Mouse (Mus musculus) layer of hippocampus, adult 9-10 months (tissue): ENCODE measurements at regions not wholly inside any gene's neighbourhood (a gene's known extent, or its start where the extent isn't known, plus 50 kb on each side); places are given as distances from the start of the nearest gene placed in this dataset.
A peak's percentile ranks its signal among the peaks of the same experiment; 100 is the strongest.

Source experiments
- DNase-seq: peaks from one replicate; pipeline ENCODE4 v3.0.0; 2022; ENCODE audit warnings: low spot score

GRCm38 (mm10) chrX:142540264-142540663 lies 140.9 kb upstream of the Tmem164 start:
- DNase-seq: peak; percentile 22

DNA sequence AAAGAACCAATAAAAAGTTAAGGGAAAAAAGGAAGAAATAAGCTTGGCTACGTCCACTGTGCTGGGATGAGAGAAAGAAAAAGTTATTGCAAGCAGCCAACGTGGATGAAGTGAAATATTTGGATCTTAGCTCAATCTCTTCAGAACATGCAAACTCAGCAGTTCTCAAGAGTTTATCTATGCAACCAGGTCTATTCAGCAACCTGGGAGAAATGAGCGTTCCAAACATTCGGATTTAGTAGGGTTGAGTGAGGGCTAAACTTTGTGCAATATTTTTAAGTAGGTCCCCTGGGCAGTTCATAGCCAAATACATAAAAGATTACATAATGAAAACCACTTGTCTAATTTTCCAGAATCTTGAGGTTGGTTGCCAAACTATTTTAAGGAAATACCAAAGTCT lies 129.0 kb upstream of the Tmem164 start:
- no peak for DNase-seq

GRCm38 (mm10) chrX:142554161-142554560 lies 127.0 kb upstream of the Tmem164 start:
- peak; percentile 10 for DNase-seq

GRCm38 (mm10) chrX:142557496-142557895 lies 123.7 kb upstream of the Tmem164 start:
- no peak for DNase-seq

DNA sequence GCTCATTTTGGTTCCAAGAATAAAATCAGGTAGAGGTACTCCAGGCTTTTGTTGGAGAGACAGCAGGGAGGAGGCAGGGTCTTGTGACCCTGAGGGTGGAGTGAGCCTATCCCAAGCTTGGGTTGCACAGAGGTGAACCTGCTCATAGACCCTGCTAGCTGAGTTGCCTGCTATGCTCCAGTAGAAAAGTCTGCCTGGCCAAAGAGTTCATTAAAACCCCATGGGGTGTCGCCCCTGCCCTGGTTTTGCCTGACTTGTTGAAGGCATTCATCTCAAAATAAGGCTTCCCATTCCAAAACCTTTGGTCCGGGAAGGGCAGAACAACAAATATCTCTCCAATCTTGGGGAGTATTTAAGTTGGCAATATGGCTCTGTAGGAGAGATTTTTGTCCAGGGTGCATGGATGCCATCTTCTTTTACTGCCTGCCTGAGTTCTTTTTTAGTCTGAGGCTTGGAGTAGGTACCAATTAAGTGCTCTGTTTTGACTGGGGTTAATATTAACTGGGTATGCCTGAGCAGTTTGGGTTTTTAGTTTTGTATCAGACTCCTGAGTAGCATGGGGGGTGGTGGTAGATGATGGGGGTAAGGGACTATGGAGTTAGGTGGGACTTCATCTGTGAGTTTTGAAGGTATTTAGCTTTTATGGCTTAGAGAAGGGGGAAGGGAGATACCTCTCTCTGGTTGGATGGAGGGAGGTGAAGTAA lies 120.8 kb upstream of the Tmem164 start:
- DNase-seq: no peak

DNA sequence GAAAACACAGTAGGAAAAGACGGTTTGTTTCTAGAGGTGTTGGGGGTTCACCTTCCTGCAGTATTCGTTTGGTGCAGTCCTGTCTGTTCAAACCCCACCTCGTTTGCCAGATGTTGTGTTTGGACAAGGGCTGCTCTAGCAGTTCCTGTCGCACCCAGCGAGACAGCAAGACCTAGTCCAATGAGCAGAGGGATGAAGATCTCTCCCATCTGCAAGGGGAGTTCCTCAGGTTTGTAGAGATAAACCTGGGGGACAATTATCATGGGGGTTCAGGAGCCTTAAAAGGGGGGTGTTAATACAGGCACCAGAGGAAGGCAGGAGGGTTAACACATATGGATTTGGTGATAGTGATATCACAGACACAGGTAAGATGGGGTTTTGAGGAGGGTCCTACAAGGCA lies 119.4 kb upstream of the Tmem164 start:
- no peak for DNase-seq

DNA sequence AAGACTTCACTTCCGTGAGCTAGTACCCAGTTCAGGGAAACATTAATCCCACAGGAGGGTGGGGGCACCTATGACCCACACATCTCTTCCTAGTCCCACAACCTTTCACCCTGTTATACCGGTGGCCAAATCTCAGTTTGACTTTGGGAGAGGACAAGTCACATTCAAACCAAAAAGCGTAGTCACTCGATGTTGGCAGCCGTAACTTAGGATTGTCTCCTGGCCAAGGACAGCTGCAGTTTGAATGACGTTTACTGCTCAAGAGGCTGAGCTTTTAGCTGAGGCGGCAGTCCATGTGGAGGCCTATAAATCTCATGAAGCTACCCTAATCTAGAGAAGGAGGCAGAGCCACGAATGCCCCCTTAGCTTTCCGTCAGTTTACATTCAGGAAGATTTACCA lies 117.0 kb upstream of the Tmem164 start:
- DNase-seq: no peak

- no peak for DNase-seq
These were observed 109.4 kb upstream of the Tmem164 start for GRCm38 (mm10) chrX:142571772-142572171.

DNA sequence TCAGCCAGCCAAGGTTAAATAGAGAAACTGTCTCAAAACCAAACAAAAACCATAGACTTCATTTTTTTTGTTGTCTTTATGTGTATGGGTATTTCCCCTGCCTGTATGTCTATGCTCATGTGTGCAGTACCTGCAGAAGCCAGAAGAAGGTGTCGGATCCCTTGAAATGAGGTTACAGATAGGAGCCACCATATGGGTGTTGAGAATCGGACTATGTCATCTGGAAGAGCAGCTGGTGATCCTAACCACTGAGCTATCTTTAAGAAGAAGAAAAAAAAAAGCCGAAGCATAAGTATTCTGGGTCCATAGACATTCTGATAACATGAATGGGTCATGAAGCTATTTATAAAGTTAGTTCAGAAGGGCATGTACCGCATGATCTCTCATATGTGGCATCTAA lies 107.2 kb upstream of the Tmem164 start:
- no peak for DNase-seq

DNA sequence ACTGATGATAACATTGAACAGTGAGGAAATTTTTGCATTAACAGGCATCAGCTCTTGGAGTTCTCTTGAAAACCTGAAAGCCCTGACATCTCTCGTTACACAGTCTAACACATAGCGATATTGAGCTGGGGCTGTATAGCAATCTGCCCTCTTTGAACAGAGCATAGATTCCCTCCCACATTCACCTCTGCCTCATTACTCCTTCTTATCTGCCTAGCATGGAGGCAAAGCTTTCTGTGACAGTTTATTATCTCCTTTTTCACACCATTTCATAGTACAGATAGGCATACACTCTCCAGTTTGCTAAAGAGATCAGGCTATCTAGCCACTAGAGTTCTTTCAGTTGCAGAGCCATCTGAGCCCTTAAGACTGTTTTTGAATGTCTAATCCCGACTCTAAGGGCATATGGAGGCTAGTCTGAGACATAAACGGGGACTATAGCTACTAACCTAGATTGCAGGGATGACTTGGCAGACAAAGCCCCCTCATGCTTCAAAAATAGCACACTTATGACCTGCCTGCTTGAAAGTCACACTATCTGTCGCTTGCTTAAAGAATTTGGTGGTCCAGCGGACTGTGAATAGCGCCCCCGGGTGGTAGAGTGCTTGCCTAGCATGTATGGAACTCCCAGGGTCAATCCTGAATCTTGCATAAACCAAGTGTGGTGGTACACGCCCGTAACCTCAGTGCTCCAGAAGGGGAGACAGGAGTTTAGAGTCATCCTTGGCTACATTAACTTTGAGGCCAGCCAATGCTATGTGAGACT lies 106.1 kb upstream of the Tmem164 start:
- no peak for DNase-seq

DNA sequence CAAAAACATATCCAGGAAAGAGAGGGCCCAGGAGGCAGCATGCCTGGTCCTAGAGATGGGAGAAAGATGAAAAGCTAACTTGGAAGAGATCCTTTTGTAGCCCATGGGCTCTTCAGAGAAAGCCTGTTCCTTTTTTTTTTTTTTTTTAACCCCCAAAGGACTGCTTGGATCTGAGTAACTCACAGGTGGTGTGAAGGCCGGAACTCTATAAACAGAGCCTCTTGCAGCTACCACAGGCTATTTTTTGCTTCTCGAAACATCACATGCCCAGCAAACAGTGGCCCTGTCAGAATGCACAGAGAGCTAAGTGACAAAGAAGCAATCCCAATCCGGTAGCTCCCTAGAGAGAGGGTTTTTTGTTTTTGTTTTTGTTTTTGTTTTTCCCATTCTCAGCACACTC lies 105.1 kb upstream of the Tmem164 start:
- DNase-seq: no peak

DNA sequence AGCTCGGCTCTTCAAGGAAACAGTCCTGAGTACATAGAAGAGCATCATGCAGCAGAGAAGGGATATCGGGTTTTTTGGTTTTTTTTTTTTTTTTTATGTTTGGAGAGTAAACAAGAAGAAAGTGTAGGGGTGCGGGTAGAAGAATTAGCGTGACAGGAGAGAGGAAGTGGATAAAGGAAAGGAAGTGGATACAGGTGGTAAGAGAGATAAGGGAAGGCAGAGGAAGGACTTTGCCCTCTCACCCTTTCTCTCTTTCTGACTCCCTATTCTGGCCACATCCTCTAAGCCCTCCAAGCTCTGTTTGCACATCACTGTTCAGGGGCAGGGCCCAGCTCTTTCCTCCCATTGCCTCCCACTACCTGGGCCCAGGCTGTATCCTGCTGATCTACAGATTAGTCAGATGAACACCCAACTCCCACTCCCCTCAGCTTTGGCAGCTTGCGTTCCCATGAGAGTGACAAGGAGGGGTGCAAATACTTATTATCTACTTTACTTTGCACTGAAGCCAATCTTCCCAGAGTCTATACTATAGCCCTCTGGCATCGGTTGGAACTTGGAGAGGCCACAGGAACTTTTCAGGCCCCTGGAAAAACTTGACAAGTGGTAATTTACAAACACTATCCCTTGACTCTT lies 103.6 kb upstream of the Tmem164 start:
- DNase-seq: no peak

DNA sequence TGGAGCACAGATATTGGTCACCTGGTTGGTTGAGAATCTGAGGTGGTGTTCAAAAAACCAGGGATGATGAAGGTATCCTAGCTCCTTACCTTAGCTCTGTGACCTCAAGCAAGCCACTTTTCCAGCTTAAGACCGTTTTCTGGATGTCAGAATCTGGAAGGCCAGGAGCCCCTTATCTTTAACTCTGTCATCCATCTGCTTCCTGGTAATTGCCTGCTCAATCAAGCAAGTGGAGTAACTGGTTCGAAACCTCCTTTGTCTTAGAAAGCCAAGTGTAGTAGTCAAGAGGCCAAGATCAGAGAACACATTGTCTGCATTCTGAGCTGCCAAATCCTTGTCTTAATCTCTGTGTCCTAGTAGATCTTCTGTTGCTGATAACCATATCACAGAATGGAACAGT lies 95.9 kb upstream of the Tmem164 start:
- no peak for DNase-seq

DNA sequence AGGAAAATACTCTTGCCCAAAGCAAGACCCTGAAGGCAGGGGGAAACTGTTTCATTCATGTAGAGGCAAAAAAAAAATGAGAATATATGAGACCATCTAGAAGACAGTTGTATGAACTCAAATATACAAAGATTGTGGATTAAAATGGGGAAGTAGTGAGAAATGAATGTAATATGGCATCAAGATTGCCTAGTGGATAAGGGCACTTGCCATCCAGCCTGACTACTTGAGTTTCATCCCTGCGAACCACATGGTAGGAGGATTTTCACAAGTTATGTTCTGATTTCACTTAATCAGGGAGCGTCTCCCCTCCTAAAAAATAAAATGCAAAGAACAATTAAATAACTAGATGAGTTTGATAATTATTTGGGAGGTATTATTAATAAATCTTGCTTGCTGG lies 81.8 kb upstream of the Tmem164 start:
- no peak for DNase-seq

GRCm38 (mm10) chrX:142600782-142601181 lies 80.4 kb upstream of the Tmem164 start:
- DNase-seq: no peak

DNA sequence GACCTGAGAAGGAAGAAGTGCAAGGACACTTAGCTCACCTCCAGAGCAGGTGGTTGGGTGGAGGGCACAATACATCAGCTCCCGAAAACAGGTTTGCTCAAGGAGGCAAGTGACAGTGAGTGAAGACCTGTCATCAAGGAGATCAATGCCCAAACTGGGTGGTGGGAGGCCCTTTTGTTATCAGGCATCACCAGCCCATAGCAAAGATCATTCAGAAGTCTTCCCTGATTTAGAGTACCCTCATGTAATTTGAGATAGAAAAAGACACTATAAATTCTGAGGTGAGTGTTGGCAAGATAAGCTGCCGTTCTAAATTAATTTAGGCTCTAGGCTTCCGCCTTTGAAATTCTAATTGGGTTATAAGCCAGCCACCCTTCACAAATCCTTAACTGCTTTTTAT lies 76.1 kb upstream of the Tmem164 start:
- no peak for DNase-seq

GRCm38 (mm10) chrX:142606595-142607205 lies 74.5 kb upstream of the Tmem164 start:
- DNase-seq: no peak

GRCm38 (mm10) chrX:142616189-142616872 lies 64.9 kb upstream of the Tmem164 start:
- no peak for DNase-seq

- DNase-seq: no peak
These were observed 62.8 kb upstream of the Tmem164 start for GRCm38 (mm10) chrX:142618389-142618788.

GRCm38 (mm10) chrX:142623359-142623758 lies 57.8 kb upstream of the Tmem164 start:
- DNase-seq: no peak

DNA sequence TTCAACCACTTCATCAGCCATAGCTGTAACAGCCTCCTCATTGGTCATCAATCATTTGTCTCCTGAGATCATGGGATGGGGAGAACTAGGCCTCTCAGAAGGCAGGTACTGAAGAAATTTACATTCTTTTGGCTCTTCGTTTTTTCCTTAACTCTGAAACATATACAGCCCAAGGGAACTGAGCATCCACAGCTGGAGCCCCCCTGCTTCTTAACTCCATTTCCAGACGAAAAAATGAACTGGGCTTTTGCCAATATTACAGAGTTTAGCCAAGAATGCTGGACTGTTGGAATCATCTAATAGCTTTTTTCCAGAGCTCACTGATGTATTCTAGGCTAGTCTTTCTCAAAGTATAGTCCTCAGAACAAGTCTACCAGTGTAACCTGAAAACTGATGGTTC lies 57.3 kb upstream of the Tmem164 start:
- no peak for DNase-seq
